Mouse (Mus musculus): ENCODE results near the gene Ifnar2. TPM values are rescaled to one million over a fixed set of nuclear protein-coding genes. Genes with fewer than 3 reads are reported as not detected.
A peak's percentile ranks its signal among the peaks of the same experiment; 100 is the strongest.
"Not testable (repeated sequence)": the region's sequence is repeated elsewhere in the genome, so short reads cannot be mapped to it uniquely, and the experiment has no call there.

The Ifnar2 gene
- polyA plus RNA-seq, 1 experiment from 2014 or later, result 107 TPM

GRCm38 (mm10) chr16:91434119-91434518 is 61.5 kb downstream of the Ifnar2 start:
- no peak overlapping the region for H3K4me2 ChIP-seq (ENCODE audit: low read depth, low read length)
- H3K4me3 ChIP-seq (ENCODE audit: low read depth, low read length), result no peak overlapping the region
- peaks cover 22% of the 10 kb centered on the region for H3K4me1 ChIP-seq (ENCODE audit: insufficient read depth)
- no peaks in the 10 kb centered on the region for H3K36me3 ChIP-seq (replicated peaks; ENCODE audit: insufficient read depth, low read length)
- H3K27me3 ChIP-seq (ENCODE audit: insufficient read depth, low read length), result no peaks in the 10 kb centered on the region
- H3K9me3 ChIP-seq (ENCODE audit: low read length), result no peaks in the 10 kb centered on the region
- no peak for TF ChIP-seq EP300 (IDR thresholded peaks at IDR 0.05; ENCODE audit: low read depth)
- ATAC-seq, result no peak
- WGBS (ENCODE audit: insufficient replicate concordance), result 57% methylated on average over 3 of the region's 3 CpGs
- H3K27ac ChIP-seq (ENCODE audit: low read depth), result peak overlapping the region; percentile 31
- H3K9ac ChIP-seq (replicated peaks), result no peak overlapping the region
- no peak for DNase-seq

DNA sequence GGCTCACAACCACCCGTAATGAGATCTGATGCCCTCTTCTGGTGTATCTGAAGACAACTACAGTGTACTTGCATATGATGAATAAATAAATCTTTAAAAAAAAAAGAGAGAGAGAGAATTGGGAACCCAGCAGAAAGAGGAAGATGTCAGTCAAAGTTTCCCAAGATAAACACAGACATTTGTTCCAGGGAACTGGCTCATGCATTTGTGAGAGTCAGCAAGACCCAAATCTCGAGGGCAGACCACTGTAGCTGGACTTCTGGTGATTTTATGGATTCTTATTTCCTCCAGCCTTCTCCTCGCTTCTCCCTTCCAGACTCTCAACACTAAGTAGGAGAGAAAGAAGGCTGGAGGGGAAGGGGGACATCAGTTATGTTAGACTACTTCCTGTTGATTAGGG is 65.5 kb downstream of the Ifnar2 start:
- H3K4me1 ChIP-seq (ENCODE audit: insufficient read depth), result peaks cover 50% of the 10 kb centered on the region
- no peaks in the 10 kb centered on the region for H3K36me3 ChIP-seq (replicated peaks; ENCODE audit: insufficient read depth, low read length)
- 0 out of 2 replicates have a peak overlapping the region, but pooled peaks have one; percentile 39 for H3K27ac ChIP-seq (ENCODE audit: low read depth)
- TF ChIP-seq EP300 (IDR thresholded peaks at IDR 0.05; ENCODE audit: low read depth) (no peak), CTCF (IDR thresholded peaks at IDR 0.05; ENCODE audit: low read depth) (no peak)
- no peak overlapping the region for H3K4me2 ChIP-seq (ENCODE audit: low read depth, low read length)
- 0 out of 2 replicates have a peak overlapping the region, but pooled peaks have one; percentile 6 for H3K9ac ChIP-seq (replicated peaks)
- ATAC-seq (no peak), DNase-seq (no peak)
- H3K4me3 ChIP-seq (ENCODE audit: low read depth, low read length), result no peak overlapping the region
- WGBS (ENCODE audit: insufficient replicate concordance), result 50% methylated on average over 3 of the region's 3 CpGs
- no peaks in the 10 kb centered on the region for H3K27me3 ChIP-seq (ENCODE audit: insufficient read depth, low read length)
- no peaks in the 10 kb centered on the region for H3K9me3 ChIP-seq (ENCODE audit: low read length)

- ATAC-seq; H3K36me3 ChIP-seq (replicated peaks; ENCODE audit: insufficient read depth, low read length); H3K9me3 ChIP-seq (ENCODE audit: low read length); DNase-seq; H3K4me3 ChIP-seq (ENCODE audit: low read depth, low read length); H3K27me3 ChIP-seq (ENCODE audit: insufficient read depth, low read length); H3K4me2 ChIP-seq (ENCODE audit: low read depth, low read length); H3K9ac ChIP-seq (replicated peaks): not testable (repeated sequence)
- H3K27ac ChIP-seq (ENCODE audit: low read depth), result 0 out of 2 replicates have a peak overlapping the region, but pooled peaks have one; percentile 39
- H3K4me1 ChIP-seq (ENCODE audit: insufficient read depth), result peaks cover 48% of the 10 kb centered on the region
- WGBS (ENCODE audit: insufficient replicate concordance), result 94% methylated on average over 1 of the region's 1 CpGs
Measured at GRCm38 (mm10) chr16:91438599-91438998, 66.0 kb downstream of the Ifnar2 start.

GRCm38 (mm10) chr16:91441366-91441765 is 68.8 kb downstream of the Ifnar2 start:
- peak; percentile 91 for ATAC-seq
- Histone ChIP-seq H3K27ac (ENCODE audit: low read depth) (peak overlapping the region; percentile 94), H3K36me3 (replicated peaks; ENCODE audit: insufficient read depth, low read length) (no peaks in the 10 kb centered on the region), H3K4me3 (ENCODE audit: low read depth, low read length) (no peak overlapping the region), H3K27me3 (ENCODE audit: insufficient read depth, low read length) (no peaks in the 10 kb centered on the region), H3K9me3 (ENCODE audit: low read length) (no peaks in the 10 kb centered on the region), H3K4me2 (ENCODE audit: low read depth, low read length) (peak overlapping the region; percentile 52), H3K4me1 (ENCODE audit: insufficient read depth) (peaks cover 42% of the 10 kb centered on the region), H3K9ac (replicated peaks) (peak overlapping the region; percentile 17; the same call in 1 of the 2 replicates)
- peak; percentile 86 for DNase-seq
- TF ChIP-seq EP300 (IDR thresholded peaks at IDR 0.05; ENCODE audit: low read depth) (peak; percentile 94), CTCF (IDR thresholded peaks at IDR 0.05; ENCODE audit: low read depth) (peak; percentile 64)
- WGBS (ENCODE audit: insufficient replicate concordance), result 14% methylated on average over 7 of the region's 7 CpGs

- ATAC-seq (peak; percentile 97), DNase-seq (peak; percentile 80)
- no peaks in the 10 kb centered on the region for H3K9me3 ChIP-seq (ENCODE audit: low read length)
- peaks cover 45% of the 10 kb centered on the region for H3K4me1 ChIP-seq (ENCODE audit: insufficient read depth)
- WGBS (ENCODE audit: insufficient replicate concordance), result 44% methylated on average over 7 of the region's 7 CpGs
- 0 out of 2 replicates have a peak, but pooled peaks have one; percentile 9 for TF ChIP-seq CTCF (IDR thresholded peaks at IDR 0.05; ENCODE audit: low read depth)
- TF ChIP-seq EP300 (IDR thresholded peaks at IDR 0.05; ENCODE audit: low read depth), result peak; percentile 97
- no peak overlapping the region; the same call in 1 of the 2 replicates for H3K9ac ChIP-seq (replicated peaks)
- no peaks in the 10 kb centered on the region for H3K36me3 ChIP-seq (replicated peaks; ENCODE audit: insufficient read depth, low read length)
- H3K4me3 ChIP-seq (ENCODE audit: low read depth, low read length), result no peak overlapping the region
- H3K27ac ChIP-seq (ENCODE audit: low read depth), result peak overlapping the region; percentile 94
- H3K27me3 ChIP-seq (ENCODE audit: insufficient read depth, low read length), result no peaks in the 10 kb centered on the region
- H3K4me2 ChIP-seq (ENCODE audit: low read depth, low read length), result peak overlapping the region; percentile 52
Measured at GRCm38 (mm10) chr16:91441811-91442240, 69.2 kb downstream of the Ifnar2 start.

DNA sequence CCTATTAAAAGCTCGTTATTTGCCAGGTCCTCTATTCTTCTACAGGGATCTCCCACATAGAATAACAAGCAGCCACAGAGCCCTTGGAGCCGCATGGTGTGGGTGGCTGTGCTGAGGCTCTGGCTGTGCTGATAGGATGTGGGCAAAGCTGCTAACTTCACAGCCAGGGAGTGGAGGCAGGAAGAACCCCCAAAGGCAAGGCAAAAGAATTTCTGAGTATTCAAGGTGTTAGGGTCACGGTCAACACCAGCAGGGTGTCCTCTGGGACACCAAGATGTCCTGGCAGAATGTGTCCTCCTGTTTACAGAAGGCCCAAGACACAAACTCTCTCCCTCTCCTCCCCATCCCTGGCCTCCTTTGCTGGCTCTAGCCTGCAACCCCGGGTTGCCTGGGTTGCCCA is 69.9 kb downstream of the Ifnar2 start:
- Histone ChIP-seq H3K27me3 (ENCODE audit: insufficient read depth, low read length) (no peaks in the 10 kb centered on the region), H3K9me3 (ENCODE audit: low read length) (no peaks in the 10 kb centered on the region), H3K36me3 (replicated peaks; ENCODE audit: insufficient read depth, low read length) (no peaks in the 10 kb centered on the region), H3K4me2 (ENCODE audit: low read depth, low read length) (peak overlapping the region; percentile 10), H3K4me3 (ENCODE audit: low read depth, low read length) (no peak overlapping the region), H3K9ac (replicated peaks) (peak overlapping the region; percentile 58), H3K27ac (ENCODE audit: low read depth) (peak overlapping the region; percentile 94), H3K4me1 (ENCODE audit: insufficient read depth) (peaks cover 51% of the 10 kb centered on the region)
- peak; percentile 32 for ATAC-seq
- 43% methylated on average over 4 of the region's 4 CpGs for WGBS (ENCODE audit: insufficient replicate concordance)
- DNase-seq, result no peak
- no peak for TF ChIP-seq EP300 (IDR thresholded peaks at IDR 0.05; ENCODE audit: low read depth)
- no peak for TF ChIP-seq CTCF (IDR thresholded peaks at IDR 0.05; ENCODE audit: low read depth)
